Mouse (Mus musculus) erythroblast, embryonic 14.5 days (primary cell): ENCODE measurements around the gene Uvrag.

Experiments
- GATA1 ChIP-seq: IDR thresholded peaks from 2 replicates; pipeline ENCODE4 v1.6.1; 2012; ENCODE audit warnings: low read length, inconsistent platforms, mixed read lengths
- TAL1 ChIP-seq: IDR thresholded peaks from 3 replicates; pipeline ENCODE4 v1.6.1; 2012; ENCODE audit warnings: low read length, inconsistent platforms, mixed read lengths

DNA sequence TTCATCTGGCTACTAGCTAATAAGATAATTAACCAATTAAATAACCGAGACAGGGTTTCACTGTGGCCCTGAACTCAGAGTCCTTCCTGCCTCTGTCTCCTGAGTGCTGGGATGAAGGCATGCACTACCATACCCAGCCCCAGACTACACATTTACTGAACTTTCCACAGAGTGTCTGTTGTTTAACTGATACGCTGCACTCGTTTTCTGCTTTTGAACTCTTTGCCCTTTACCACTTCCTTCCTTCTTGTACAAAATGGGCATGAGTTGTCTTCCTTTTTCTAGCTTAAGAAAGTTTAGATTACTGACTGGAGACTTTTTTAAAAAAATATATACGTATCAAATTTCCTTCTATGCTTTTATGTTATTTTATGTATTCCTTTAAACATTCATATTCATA is 147.5 kb downstream of the Uvrag start:
- TF ChIP-seq GATA1 (no peak), TAL1 (no peak)
